Mouse (Mus musculus) kidney, postnatal 36 days (tissue): ENCODE results near the gene Gm49352.
"Not testable (repeated sequence)": the region's sequence is repeated elsewhere in the genome, so short reads cannot be mapped to it uniquely, and the experiment has no call there.

ENCODE experiments used
- DNase-seq, 2 experiments: peaks; one replicate each; pipeline ENCODE4 v3.0.0; 2021 to 2022; ENCODE audit warnings: mixed read lengths in 2 of 2

The Gm49352 gene

GRCm38 (mm10) chr13:61568074-61568473 is at the start of gene Gm49352:
Gene Gm49352 (minus strand): TSS chr13:61568174.
- not testable (repeated sequence) for DNase-seq

GRCm38 (mm10) chr13:61570027-61570426 is 2.1 kb upstream of the Gm49352 start, which contains the start of gene Cts3:
Gene Cts3 (minus strand): TSS chr13:61570127.
- no peak for DNase-seq

GRCm38 (mm10) chr13:61541631-61542030 is 26.3 kb downstream of the Gm49352 start, which contains the start of gene Ctsm:
Gene Ctsm (minus strand): TSS chr13:61541839.
- DNase-seq = peak; percentile 4 to 19
